Mouse (Mus musculus) kidney, adult 18-20 months (tissue): ENCODE results near the gene Eloa.
"Not testable (repeated sequence)": the region's sequence is repeated elsewhere in the genome, so short reads cannot be mapped to it uniquely, and the experiment has no call there.

Source experiments
- DNase-seq: peaks from one replicate; pipeline ENCODE4 v3.0.0; 2021

Gene Eloa

GRCm38 (mm10) chr4:136021549-136022047 is at the start of gene Eloa:
Gene Eloa, minus strand, starts transcription at chr4:136021763.
- peak; percentile 100 for DNase-seq

GRCm38 (mm10) chr4:136071178-136071714 is 49.7 kb upstream of the Eloa start:
- peak; percentile 86 for DNase-seq

- no peak for DNase-seq
These were observed 49.0 kb upstream of the Eloa start for GRCm38 (mm10) chr4:136070592-136070991.

GRCm38 (mm10) chr4:136069954-136070353 is 48.4 kb upstream of the Eloa start:
- peak; percentile 86 for DNase-seq

GRCm38 (mm10) chr4:136069313-136069712 is 47.8 kb upstream of the Eloa start:
- DNase-seq: no peak

GRCm38 (mm10) chr4:136063143-136063542 is 41.6 kb upstream of the Eloa start:
- no peak for DNase-seq

GRCm38 (mm10) chr4:136059800-136060488 is 38.4 kb upstream of the Eloa start:
- not testable (repeated sequence) for DNase-seq

GRCm38 (mm10) chr4:136057916-136058315 is 36.4 kb upstream of the Eloa start:
- DNase-seq: no peak

- no peak for DNase-seq
These were observed 34.5 kb upstream of the Eloa start for GRCm38 (mm10) chr4:136056030-136056429.

- DNase-seq: no peak
These were observed 32.3 kb upstream of the Eloa start for GRCm38 (mm10) chr4:136053843-136054242.

- DNase-seq: peak; percentile 93
These were observed 31.7 kb upstream of the Eloa start, which contains the start of gene Rpl11 for GRCm38 (mm10) chr4:136053247-136053596. Gene Rpl11, minus strand, starts transcription at chr4:136053428.

- no peak for DNase-seq
These were observed 31.1 kb upstream of the Eloa start for GRCm38 (mm10) chr4:136052534-136053246.

GRCm38 (mm10) chr4:136052060-136052459 is 30.5 kb upstream of the Eloa start:
- DNase-seq: no peak

- DNase-seq: no peak
These were observed 28.7 kb upstream of the Eloa start for GRCm38 (mm10) chr4:136050226-136050625.

GRCm38 (mm10) chr4:136048291-136049032 is 26.9 kb upstream of the Eloa start:
- DNase-seq: no peak

GRCm38 (mm10) chr4:136047626-136048025 is 26.1 kb upstream of the Eloa start:
- no peak for DNase-seq

GRCm38 (mm10) chr4:136046888-136047287 is 25.3 kb upstream of the Eloa start:
- no peak for DNase-seq

GRCm38 (mm10) chr4:136045091-136045490 is 23.5 kb upstream of the Eloa start:
- DNase-seq: no peak

- no peak for DNase-seq
These were observed 22.3 kb upstream of the Eloa start for GRCm38 (mm10) chr4:136043784-136044400.

GRCm38 (mm10) chr4:136035078-136035477 is 13.5 kb upstream of the Eloa start:
- DNase-seq: no peak

GRCm38 (mm10) chr4:136033231-136033630 is 11.7 kb upstream of the Eloa start:
- DNase-seq: no peak
